Mouse (Mus musculus): ENCODE data around the gene Arpp19. TPM values are rescaled to one million over a fixed set of nuclear protein-coding genes. Genes with fewer than 3 reads are reported as not detected.

Arpp19 gene
- polyA plus RNA-seq, 1 experiment from 2014 or later = 272 TPM

GRCm38 (mm10) chr9:75100157-75100781 is 62.9 kb downstream of the Arpp19 start:
- H3K4me3 ChIP-seq (ENCODE audit: low read depth, low read length) = no peak overlapping the region
- no peak overlapping the region for H3K9ac ChIP-seq (ENCODE audit: low read depth, low read length)
- DNase-seq (ENCODE audit: low spot score) (no peak), ATAC-seq (ENCODE audit: low read depth) (no peak)
- H3K27ac ChIP-seq (replicated peaks; ENCODE audit: low read depth, low read length) = no peak overlapping the region
- no peaks in the 10 kb centered on the region for H3K36me3 ChIP-seq (ENCODE audit: control insufficient read depth, insufficient read depth, low read length)
- no peaks in the 10 kb centered on the region for H3K4me1 ChIP-seq (ENCODE audit: control insufficient read depth, insufficient read depth, low read length)
- WGBS = 88% methylated on average over 8 of the region's 8 CpGs
- no peaks in the 10 kb centered on the region for H3K9me3 ChIP-seq (ENCODE audit: control insufficient read depth, low read length)
- H3K4me2 ChIP-seq (ENCODE audit: low read depth, low read length) = no peak overlapping the region
- no peaks in the 10 kb centered on the region for H3K27me3 ChIP-seq (replicated peaks; ENCODE audit: control insufficient read depth, insufficient read depth, low read length)

DNA sequence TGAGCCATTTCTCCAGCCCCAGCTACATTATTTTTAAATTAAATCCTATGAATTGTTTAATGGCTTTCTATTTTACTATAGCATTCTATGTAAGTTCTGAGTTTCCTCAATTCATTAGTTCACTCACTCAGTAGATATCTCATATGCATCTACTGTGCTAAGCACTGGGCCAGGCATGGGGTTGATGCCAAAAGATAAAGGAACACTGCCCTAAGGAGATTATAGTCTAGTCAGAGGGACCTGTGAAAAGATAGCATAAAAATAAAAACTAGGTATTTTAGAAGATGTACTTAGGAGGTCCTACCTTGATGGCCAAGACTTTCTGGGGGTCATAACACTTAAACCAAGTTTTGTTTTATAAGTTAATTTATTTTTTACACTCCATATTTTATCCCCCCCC is 64.7 kb downstream of the Arpp19 start:
- H3K27ac ChIP-seq (replicated peaks; ENCODE audit: low read depth, low read length) = no peak overlapping the region
- H3K4me3 ChIP-seq (ENCODE audit: low read depth, low read length) = no peak overlapping the region
- no peak for ATAC-seq (ENCODE audit: low read depth)
- H3K9me3 ChIP-seq (ENCODE audit: control insufficient read depth, low read length) = no peaks in the 10 kb centered on the region
- H3K4me1 ChIP-seq (ENCODE audit: control insufficient read depth, insufficient read depth, low read length) = no peaks in the 10 kb centered on the region
- H3K9ac ChIP-seq (ENCODE audit: low read depth, low read length) = no peak overlapping the region
- H3K36me3 ChIP-seq (ENCODE audit: control insufficient read depth, insufficient read depth, low read length) = no peaks in the 10 kb centered on the region
- H3K27me3 ChIP-seq (replicated peaks; ENCODE audit: control insufficient read depth, insufficient read depth, low read length) = no peaks in the 10 kb centered on the region
- H3K4me2 ChIP-seq (ENCODE audit: low read depth, low read length) = no peak overlapping the region
- no peak for DNase-seq (ENCODE audit: low spot score)

Other genes with a start within 250 kb of the Arpp19 start
- 0.24 and 0.31 TPM in 2 replicates for gene Onecut1, start 175.7 kb upstream of the Arpp19 start, polyA plus RNA-seq (2014; fragmentation: Nextera tagmentation; extraction: Ambion mirVana)
- gene Fam214a, start 84.7 kb upstream of the Arpp19 start, polyA plus RNA-seq (2014; fragmentation: Nextera tagmentation; extraction: Ambion mirVana) = 12.0 and 15.7 TPM in 2 replicates
- gene Myo5a, start 33.4 kb downstream of the Arpp19 start, polyA plus RNA-seq (2014; fragmentation: Nextera tagmentation; extraction: Ambion mirVana) = 25.1 and 25.7 TPM in 2 replicates
- 2.0 and 3.4 TPM in 2 replicates for gene Myo5c, start 194.4 kb downstream of the Arpp19 start, polyA plus RNA-seq (2014; fragmentation: Nextera tagmentation; extraction: Ambion mirVana)